Mouse (Mus musculus): Measurements from ENCODE around the gene Vegfa. TPM values are rescaled to one million over a fixed set of nuclear protein-coding genes. Genes with fewer than 3 reads are reported as not detected.

The Vegfa gene
- total RNA-seq, 1 experiment from 2014 or later, result 23.0 TPM

- no peak for ATAC-seq (ENCODE audit: extremely low read depth, insufficient number of reproducible peaks, low FRiP score, poor library complexity, severe bottlenecking)
These were observed 60.4 kb downstream of the Vegfa start for GRCm38 (mm10) chr17:45971800-45972199.

DNA sequence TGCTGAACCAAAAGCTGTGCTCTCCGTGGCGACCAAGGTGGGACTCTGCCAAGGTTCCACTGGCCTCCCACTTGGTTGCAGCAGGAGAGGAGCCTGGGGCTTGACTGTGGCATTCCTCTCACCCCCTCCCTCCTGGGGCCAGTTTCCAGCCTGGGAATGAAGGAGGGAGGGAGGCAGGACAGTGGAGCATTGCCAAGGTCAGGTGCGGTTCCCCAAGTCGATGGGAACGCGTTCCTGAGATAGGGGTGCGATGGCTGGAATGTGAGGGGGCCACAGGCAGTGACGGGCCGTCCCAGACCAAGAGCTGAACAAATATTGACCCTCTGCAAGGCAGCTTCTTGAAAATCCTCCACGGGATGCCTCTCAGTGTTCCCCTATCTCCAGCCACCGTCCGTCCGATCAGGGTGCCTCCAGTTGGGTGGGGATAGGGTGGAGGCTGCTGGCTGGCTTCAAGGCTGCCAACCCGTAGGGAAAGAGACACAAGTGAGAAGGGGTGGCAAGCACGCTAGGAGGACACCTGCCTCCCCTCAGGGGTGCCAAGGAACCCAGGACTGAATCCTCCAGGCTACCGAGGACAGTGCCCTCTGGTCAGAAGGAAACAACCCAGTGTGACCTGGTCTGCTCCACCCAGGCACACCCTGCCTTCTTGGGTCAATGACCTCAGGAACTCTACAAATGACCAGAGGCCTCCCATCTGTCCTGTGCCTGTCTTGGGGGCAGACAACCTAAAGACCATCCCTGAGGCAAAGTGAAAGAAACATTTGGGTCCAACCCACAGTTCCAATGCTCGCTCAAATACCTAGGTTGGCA is 61.2 kb downstream of the Vegfa start:
- ATAC-seq (ENCODE audit: extremely low read depth, insufficient number of reproducible peaks, low FRiP score, poor library complexity, severe bottlenecking), result no peak

GRCm38 (mm10) chr17:45969596-45969995 is 62.6 kb downstream of the Vegfa start:
- ATAC-seq (ENCODE audit: extremely low read depth, insufficient number of reproducible peaks, low FRiP score, poor library complexity, severe bottlenecking), result no peak

DNA sequence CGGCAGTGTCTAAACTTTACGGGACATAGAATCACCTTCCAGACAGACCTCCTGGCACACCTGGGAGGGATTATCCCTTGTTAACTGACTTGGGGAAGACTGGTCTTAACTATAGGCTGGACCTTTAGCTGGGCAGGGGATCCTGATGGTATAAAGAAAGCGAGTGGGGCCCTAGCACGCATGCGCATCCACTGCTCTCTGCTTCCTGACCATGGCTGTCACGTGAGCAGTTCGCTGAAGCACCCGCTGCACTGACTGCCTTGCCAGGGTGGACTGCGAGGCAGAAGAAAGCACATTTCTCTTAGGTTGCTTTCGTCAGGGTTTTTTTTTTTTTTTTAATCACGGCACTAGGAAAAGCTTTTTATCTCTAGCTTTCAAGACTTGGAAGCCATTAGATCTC is 63.8 kb downstream of the Vegfa start:
- ATAC-seq (ENCODE audit: extremely low read depth, insufficient number of reproducible peaks, low FRiP score, poor library complexity, severe bottlenecking), result no peak

Other genes with a start within 250 kb of the Vegfa start
- 20.1 and 23.6 TPM in 2 replicates for gene Mrps18a, start 78.6 kb upstream of the Vegfa start, total RNA-seq (2017)
- not detected in 2 replicates for gene Rsph9, start 111.8 kb upstream of the Vegfa start, total RNA-seq (2017)
- 7.1 and 10.6 TPM in 2 replicates for gene Mad2l1bp, start 121.2 kb upstream of the Vegfa start, total RNA-seq (2017)
- 181 and 188 TPM in 2 replicates for gene Gtpbp2, start 128.7 kb upstream of the Vegfa start, total RNA-seq (2017)
- gene Polh, start 170.3 kb upstream of the Vegfa start, total RNA-seq (2017), result 13.2 and 14.4 TPM in 2 replicates
- 30.9 and 37.5 TPM in 2 replicates for gene Xpo5, start 170.4 kb upstream of the Vegfa start, total RNA-seq (2017)
- gene Polr1c, start 215.7 kb upstream of the Vegfa start, total RNA-seq (2017), result 23.3 and 25.4 TPM in 2 replicates
- gene Yipf3, start 215.7 kb upstream of the Vegfa start, total RNA-seq (2017), result 59.1 and 61.4 TPM in 2 replicates
- 0.74 and 1.3 TPM in 2 replicates for gene Lrrc73, start 221.2 kb upstream of the Vegfa start, total RNA-seq (2017)

Measured in neutrophil, adult 5-6 weeks (primary cell).